Mouse (Mus musculus): Measurements from ENCODE around the gene Bpifb9a. TPM values are rescaled to one million over a fixed set of nuclear protein-coding genes. Genes with fewer than 3 reads are reported as not detected.
"Not testable (repeated sequence)": the region's sequence is repeated elsewhere in the genome, so short reads cannot be mapped to it uniquely, and the experiment has no call there.

Bpifb9a gene
- polyA plus RNA-seq, 1 experiment, result not detected

DNA sequence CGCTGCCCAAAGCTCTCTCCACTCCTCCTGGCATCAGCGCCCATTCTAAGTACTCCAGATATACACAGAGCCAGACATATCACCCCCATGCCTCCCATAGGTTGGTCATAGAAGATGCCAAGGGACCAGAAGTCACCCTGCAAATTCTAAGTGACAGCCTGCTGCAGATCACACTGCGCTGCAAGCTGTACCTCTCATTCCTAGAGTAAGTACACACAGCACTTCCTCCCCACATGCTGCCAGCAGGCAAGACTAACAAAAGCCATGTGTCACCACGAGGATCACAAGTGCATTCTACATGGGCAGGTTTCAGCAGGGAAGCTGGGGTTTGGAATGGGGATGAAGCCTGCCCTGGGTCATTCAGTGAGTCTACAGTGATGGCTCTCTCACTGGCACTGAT is 30.7 kb upstream of the Bpifb9a start:
- Histone ChIP-seq H3K27me3 (ENCODE audit: control insufficient read depth, insufficient read depth, low read length) (no peaks in the 10 kb centered on the region), H3K4me1 (ENCODE audit: control insufficient read depth, insufficient read depth, low read length) (peaks cover 20% of the 10 kb centered on the region), H3K4me3 (replicated peaks; ENCODE audit: insufficient read depth, low read depth, low read length) (no peak overlapping the region), H3K27ac (ENCODE audit: insufficient read depth, low read length) (no peak overlapping the region)
- peak in 1 of 2 experiments; percentile 45 for DNase-seq
- TF ChIP-seq CTCF (IDR thresholded peaks at IDR 0.05; ENCODE audit: borderline replicate concordance, insufficient read depth, low read depth, low read length), result no peak
- no peak for TF ChIP-seq POLR2A (IDR thresholded peaks at IDR 0.05; ENCODE audit: borderline replicate concordance, insufficient read depth, low read length)
- 36% methylated on average over 4 of the region's 4 CpGs for WGBS

DNA sequence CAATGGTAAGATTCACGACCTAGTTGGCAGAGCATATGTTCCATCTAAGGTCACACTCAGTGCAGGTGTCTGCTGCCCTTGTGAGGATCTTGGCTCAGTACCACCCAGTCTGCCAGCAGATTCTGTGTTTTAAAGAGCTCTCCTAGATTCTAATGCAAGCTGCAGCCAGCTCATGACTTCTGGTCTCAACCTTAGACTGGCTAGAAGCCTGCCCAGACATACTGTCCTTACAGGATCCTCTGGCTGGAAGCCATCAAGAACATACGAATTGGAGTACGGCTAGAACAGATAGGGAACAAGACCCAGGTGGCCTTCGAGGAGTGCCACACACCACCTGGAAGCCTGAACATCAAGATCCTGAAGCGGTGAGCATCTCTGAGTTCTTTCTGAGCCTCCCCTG is 29.8 kb upstream of the Bpifb9a start:
- TF ChIP-seq POLR2A (IDR thresholded peaks at IDR 0.05; ENCODE audit: borderline replicate concordance, insufficient read depth, low read length) (no peak), CTCF (IDR thresholded peaks at IDR 0.05; ENCODE audit: borderline replicate concordance, insufficient read depth, low read depth, low read length) (no peak)
- DNase-seq, result peak in 1 of 2 experiments; percentile 40
- H3K4me3 ChIP-seq (replicated peaks; ENCODE audit: insufficient read depth, low read depth, low read length), result no peak overlapping the region
- H3K4me1 ChIP-seq (ENCODE audit: control insufficient read depth, insufficient read depth, low read length), result peaks cover 20% of the 10 kb centered on the region
- WGBS, result 18% methylated on average over 5 of the region's 5 CpGs
- no peaks in the 10 kb centered on the region for H3K27me3 ChIP-seq (ENCODE audit: control insufficient read depth, insufficient read depth, low read length)
- no peak overlapping the region for H3K27ac ChIP-seq (ENCODE audit: insufficient read depth, low read length)

DNA sequence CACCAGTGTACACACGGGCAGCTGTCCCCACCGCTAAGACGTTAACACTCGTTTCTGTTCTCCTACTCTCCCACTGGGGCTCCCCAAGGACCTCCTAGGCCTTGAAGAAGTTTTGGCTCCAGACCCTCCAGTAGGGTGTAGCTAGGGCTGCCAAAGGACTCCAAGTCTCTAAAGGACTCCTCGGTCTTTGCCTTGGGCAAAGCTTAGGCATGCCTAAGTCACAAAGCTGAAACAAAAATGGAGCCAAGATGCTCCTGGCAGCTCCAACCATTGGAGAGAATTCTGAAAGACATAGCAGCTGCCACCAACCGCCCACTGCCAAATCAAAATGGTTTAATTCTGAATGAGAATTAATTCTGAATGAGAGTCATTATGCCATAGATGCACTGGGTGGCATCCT is 24.2 kb upstream of the Bpifb9a start:
- Histone ChIP-seq H3K27ac (ENCODE audit: insufficient read depth, low read length) (no peak overlapping the region), H3K27me3 (ENCODE audit: control insufficient read depth, insufficient read depth, low read length) (no peaks in the 10 kb centered on the region), H3K4me3 (replicated peaks; ENCODE audit: insufficient read depth, low read depth, low read length) (no peak overlapping the region), H3K4me1 (ENCODE audit: control insufficient read depth, insufficient read depth, low read length) (peaks cover 4% of the 10 kb centered on the region)
- 6% methylated on average over 6 of the region's 6 CpGs for WGBS
- peak; percentile 28 to 48 for DNase-seq
- no peak for TF ChIP-seq CTCF (IDR thresholded peaks at IDR 0.05; ENCODE audit: borderline replicate concordance, insufficient read depth, low read depth, low read length)
- TF ChIP-seq POLR2A (IDR thresholded peaks at IDR 0.05; ENCODE audit: borderline replicate concordance, insufficient read depth, low read length), result no peak

DNA sequence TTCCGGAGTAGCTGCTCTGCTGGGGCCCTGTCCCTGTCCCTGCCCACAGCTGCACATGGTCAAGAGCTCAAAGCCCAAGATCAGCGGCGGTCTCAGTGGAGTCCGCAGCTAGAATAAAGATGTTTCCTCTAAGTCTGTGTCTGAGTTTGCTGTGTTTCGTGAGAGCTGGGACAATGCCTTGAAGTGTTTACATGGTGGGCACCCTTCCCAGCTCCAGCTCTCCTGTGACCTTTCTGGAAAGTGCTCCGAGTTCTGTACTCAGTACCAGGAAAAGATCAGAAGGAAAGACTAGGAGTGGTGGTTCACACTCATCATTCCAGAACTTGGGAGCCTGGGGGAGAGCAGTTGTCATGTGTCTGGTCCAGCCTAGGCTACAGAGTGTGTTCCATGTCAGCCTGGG is 16.9 kb upstream of the Bpifb9a start:
- no peaks in the 10 kb centered on the region for H3K4me1 ChIP-seq (ENCODE audit: control insufficient read depth, insufficient read depth, low read length)
- 80% methylated on average over 6 of the region's 6 CpGs for WGBS
- TF ChIP-seq CTCF (IDR thresholded peaks at IDR 0.05; ENCODE audit: borderline replicate concordance, insufficient read depth, low read depth, low read length) (no peak), POLR2A (IDR thresholded peaks at IDR 0.05; ENCODE audit: borderline replicate concordance, insufficient read depth, low read length) (no peak)
- H3K4me3 ChIP-seq (replicated peaks; ENCODE audit: insufficient read depth, low read depth, low read length), result no peak overlapping the region
- DNase-seq, result no peak
- no peak overlapping the region for H3K27ac ChIP-seq (ENCODE audit: insufficient read depth, low read length)
- H3K27me3 ChIP-seq (ENCODE audit: control insufficient read depth, insufficient read depth, low read length), result no peaks in the 10 kb centered on the region

DNA sequence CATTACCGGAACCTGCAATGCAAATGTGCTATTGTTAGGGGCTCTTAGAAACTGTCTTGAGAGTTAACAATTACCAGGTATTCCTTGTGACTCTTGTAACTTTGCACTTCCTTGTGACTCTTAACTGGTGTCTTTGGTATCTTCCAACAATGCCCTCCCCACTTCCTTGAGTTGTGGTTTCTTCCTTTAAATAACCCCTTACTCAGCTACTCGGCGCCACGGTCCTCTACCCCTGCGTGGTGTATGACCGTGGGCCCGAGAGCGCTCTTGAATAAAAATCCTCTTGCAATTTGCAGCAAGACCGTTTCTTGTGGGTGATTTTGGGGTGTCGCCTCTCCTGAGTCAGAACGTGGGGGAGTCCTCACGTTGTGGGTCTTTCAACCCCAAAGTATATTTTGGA is 14.9 kb upstream of the Bpifb9a start:
- not testable (repeated sequence) for DNase-seq; H3K27me3 ChIP-seq (ENCODE audit: control insufficient read depth, insufficient read depth, low read length); H3K4me3 ChIP-seq (replicated peaks; ENCODE audit: insufficient read depth, low read depth, low read length); H3K4me1 ChIP-seq (ENCODE audit: control insufficient read depth, insufficient read depth, low read length); H3K27ac ChIP-seq (ENCODE audit: insufficient read depth, low read length)
- WGBS, result 97% methylated on average over 11 of the region's 12 CpGs

DNA sequence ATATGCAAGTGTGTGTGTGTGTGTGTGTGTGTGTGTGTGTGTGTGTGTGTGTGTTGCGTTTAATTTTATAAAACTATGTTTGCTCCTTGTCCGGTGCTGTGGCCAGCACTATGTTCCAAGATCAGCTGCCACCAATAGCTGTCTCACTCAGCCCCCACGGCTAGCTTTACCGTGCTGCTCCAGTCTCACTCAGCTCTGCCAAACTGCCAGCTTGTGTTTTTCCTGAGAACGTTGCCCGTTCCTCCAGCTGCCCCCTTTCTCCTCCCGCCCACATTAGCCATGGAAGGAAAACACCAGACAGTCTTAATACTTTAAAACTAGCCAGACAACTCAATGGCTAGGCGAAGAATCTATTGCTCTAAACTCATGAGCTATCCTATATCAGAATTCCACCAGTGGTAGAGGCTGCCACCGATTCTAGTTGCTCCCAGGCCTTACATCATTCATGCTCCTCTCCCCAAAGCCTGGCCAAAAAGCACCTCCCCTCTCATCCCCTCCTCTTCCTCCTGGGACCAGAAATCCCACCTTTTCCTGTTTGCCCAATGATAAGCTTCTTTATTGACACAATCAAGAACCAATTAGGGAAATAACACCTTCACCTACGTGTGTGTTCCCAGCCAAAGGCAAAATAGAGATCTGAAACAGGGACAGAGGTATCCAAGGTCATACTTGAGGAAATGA is 14.2 kb upstream of the Bpifb9a start:
- TF ChIP-seq CTCF (IDR thresholded peaks at IDR 0.05; ENCODE audit: borderline replicate concordance, insufficient read depth, low read depth, low read length), result no peak
- no peak for TF ChIP-seq POLR2A (IDR thresholded peaks at IDR 0.05; ENCODE audit: borderline replicate concordance, insufficient read depth, low read length)
- DNase-seq, result no peak
- no peaks in the 10 kb centered on the region for H3K4me1 ChIP-seq (ENCODE audit: control insufficient read depth, insufficient read depth, low read length)
- H3K27me3 ChIP-seq (ENCODE audit: control insufficient read depth, insufficient read depth, low read length), result no peaks in the 10 kb centered on the region
- 24% methylated on average over 10 of the region's 10 CpGs for WGBS
- no peak overlapping the region for H3K27ac ChIP-seq (ENCODE audit: insufficient read depth, low read length)
- no peak overlapping the region for H3K4me3 ChIP-seq (replicated peaks; ENCODE audit: insufficient read depth, low read depth, low read length)

DNA sequence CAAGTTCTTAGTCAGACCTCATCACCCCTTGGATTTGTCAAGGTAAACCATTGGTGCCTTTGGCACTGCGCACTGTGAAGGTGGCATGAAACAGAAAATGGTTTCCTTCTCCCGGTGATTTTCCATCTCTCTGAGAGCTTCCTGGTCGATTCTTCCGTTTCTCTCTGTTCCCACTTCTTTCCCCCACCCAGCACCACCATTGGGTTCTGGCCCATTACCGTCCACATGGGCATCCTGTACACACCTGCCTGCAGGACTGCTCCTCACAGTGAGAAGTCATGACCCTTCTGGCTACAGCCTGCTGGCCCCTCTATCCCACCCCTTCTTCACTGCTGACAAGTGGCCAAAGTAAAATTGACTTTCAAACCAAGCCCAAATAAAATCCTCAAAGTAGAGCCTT is 12.3 kb upstream of the Bpifb9a start:
- TF ChIP-seq CTCF (IDR thresholded peaks at IDR 0.05; ENCODE audit: borderline replicate concordance, insufficient read depth, low read depth, low read length) (no peak), POLR2A (IDR thresholded peaks at IDR 0.05; ENCODE audit: borderline replicate concordance, insufficient read depth, low read length) (no peak)
- DNase-seq, result no peak

DNA sequence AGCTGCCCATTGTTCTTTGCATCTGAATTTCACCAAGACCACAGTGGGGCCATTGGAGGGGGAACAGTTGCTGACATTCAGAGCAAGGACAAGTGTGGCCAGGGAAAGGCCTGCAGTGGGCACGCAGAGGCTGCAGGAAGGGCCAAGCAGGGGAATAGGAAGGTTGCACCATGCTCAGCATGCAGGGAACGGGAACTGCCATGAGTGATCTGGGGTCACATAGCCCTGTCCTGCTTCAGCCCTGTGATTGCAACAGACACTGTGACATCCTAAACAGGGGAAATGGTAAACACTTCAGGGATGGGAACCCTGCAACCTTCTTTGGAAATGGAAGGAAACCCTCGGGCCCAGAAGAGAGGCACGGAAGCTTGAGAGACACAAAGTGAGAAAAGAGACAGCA is 2.4 kb upstream of the Bpifb9a start:
- 90% methylated on average over 2 of the region's 4 CpGs for WGBS
- not testable (repeated sequence) for H3K27ac ChIP-seq (ENCODE audit: insufficient read depth, low read length); H3K4me3 ChIP-seq (replicated peaks; ENCODE audit: insufficient read depth, low read depth, low read length); DNase-seq; H3K4me1 ChIP-seq (ENCODE audit: control insufficient read depth, insufficient read depth, low read length); H3K27me3 ChIP-seq (ENCODE audit: control insufficient read depth, insufficient read depth, low read length)

More for the DNA sequence above, 12.3 kb upstream of the Bpifb9a start:
- Histone ChIP-seq H3K27me3 (ENCODE audit: control insufficient read depth, insufficient read depth, low read length) (no peaks in the 10 kb centered on the region), H3K27ac (ENCODE audit: insufficient read depth, low read length) (no peak overlapping the region), H3K4me3 (replicated peaks; ENCODE audit: insufficient read depth, low read depth, low read length) (no peak overlapping the region), H3K4me1 (ENCODE audit: control insufficient read depth, insufficient read depth, low read length) (no peaks in the 10 kb centered on the region)
- 93% methylated on average over 5 of the region's 5 CpGs for WGBS

Measured in cerebellum, adult 2 months (tissue).